Mouse (Mus musculus): ENCODE measurements around the gene Stkld1. TPM values are rescaled to one million over a fixed set of nuclear protein-coding genes. Genes with fewer than 3 reads are reported as not detected.
"Not testable (repeated sequence)": the region's sequence is repeated elsewhere in the genome, so short reads cannot be mapped to it uniquely, and the experiment has no call there.

Gene Stkld1
- total RNA-seq (2021), result under 1 TPM in 1 of 2 experiments, not detected in 1; 0.18 TPM

GRCm38 (mm10) chr2:26933304-26934055 lies at the start of gene Stkld1, which contains the start of gene Surf4:
Stkld1 (plus strand) TSS chr2:26934047.
Surf4 (minus strand) TSS chr2:26933928.
- DNase-seq, result peak; percentile 93
- intact Hi-C loops (cut with DNase I), result loop anchor here (5.0 to 10.0 kb wide), 2 partner anchors 101 to 304 kb away; no protein-coding TSS in a partner anchor

- DNase-seq; intact Hi-C loops (cut with DNase I): not testable (repeated sequence)
Observed at GRCm38 (mm10) chr2:26885541-26885940, 48.3 kb upstream of the Stkld1 start.

DNA sequence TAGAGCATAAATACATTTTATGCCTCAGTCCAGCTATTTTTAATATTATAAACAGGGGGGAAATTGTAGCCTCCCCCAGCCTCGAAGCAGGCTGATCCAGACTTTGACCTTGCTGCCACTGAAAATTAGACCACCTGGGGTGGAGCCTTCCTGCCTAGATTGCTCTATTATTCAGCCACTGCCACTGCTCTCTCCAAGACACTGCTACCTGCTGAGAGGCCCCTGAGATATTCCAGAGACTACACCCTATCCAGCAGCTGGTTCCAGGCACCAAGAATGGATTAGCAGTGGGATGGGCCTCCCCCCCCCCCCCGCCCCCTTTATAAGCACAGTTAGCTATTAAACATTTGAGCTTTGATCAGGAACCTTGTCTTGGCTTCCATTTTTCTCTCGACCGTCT lies 47.7 kb upstream of the Stkld1 start:
- intact Hi-C loops (cut with DNase I); DNase-seq: not testable (repeated sequence)

- DNase-seq, result no peak
- intact Hi-C loops (cut with DNase I), result no loop called here
Observed at GRCm38 (mm10) chr2:26895898-26896297, 37.9 kb upstream of the Stkld1 start.

DNA sequence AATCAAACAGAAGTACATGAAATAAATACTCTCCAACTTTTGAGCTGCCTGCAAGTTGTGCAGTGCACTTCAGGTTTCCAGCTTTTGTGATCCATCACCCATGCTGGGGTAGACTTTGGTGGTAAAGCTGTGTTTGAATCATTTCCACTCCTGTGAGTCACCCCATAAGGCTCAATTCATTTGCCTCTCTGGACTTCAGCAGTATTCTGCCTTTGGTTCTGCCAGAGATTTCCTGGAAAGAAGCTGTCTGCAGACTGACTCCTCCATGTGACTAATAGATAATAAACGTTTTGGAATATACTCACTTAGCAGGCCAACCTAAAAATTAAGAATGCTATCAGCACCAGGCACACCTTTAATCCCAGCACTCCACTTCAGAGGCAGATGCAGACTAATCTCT lies 33.1 kb upstream of the Stkld1 start:
- intact Hi-C loops (cut with DNase I), result loop anchor here (5.0 kb wide), 1 partner anchor 253 kb away; no protein-coding TSS in a partner anchor
- no peak for DNase-seq

- intact Hi-C loops (cut with DNase I), result loop anchor here (5.0 kb wide), 1 partner anchor 255 kb away; no protein-coding TSS in a partner anchor
- DNase-seq, result no peak
Observed at GRCm38 (mm10) chr2:26901834-26902400, 31.9 kb upstream of the Stkld1 start.

GRCm38 (mm10) chr2:26902467-26903220 lies 31.2 kb upstream of the Stkld1 start, which contains the start of gene Surf6:
Surf6 (minus strand) TSS chr2:26902879.
- DNase-seq, result peak; percentile 93
- intact Hi-C loops (cut with DNase I), result loop anchor here (5.0 kb wide), 1 partner anchor 255 kb away; no protein-coding TSS in a partner anchor

GRCm38 (mm10) chr2:26903311-26903710 lies 30.5 kb upstream of the Stkld1 start:
- no peak for DNase-seq
- intact Hi-C loops (cut with DNase I), result loop anchor here (5.0 kb wide), 1 partner anchor 256 kb away; no protein-coding TSS in a partner anchor

- intact Hi-C loops (cut with DNase I), result no loop called here
- no peak for DNase-seq
Observed at GRCm38 (mm10) chr2:26905936-26906335, 27.9 kb upstream of the Stkld1 start.

DNA sequence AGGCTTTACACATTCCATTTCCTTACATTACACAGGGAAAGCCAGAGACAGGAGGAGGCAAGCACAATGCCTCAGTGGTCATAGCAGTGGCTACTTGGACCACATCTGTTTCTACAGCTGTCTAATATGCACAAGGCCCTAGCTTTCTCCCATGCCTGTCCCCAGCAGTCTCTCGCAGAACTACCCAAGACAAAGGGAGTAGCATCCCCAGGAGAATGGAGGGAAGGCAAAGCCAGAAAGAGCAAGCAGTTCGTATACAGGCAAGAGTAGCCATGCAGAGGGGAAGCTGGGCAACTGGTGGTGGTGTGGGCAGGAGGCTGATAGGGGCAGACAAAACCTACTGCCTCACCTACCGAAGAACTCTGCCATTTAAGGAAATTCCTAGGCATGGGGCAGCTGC lies 27.4 kb upstream of the Stkld1 start:
- DNase-seq, result no peak
- intact Hi-C loops (cut with DNase I), result no loop called here

DNA sequence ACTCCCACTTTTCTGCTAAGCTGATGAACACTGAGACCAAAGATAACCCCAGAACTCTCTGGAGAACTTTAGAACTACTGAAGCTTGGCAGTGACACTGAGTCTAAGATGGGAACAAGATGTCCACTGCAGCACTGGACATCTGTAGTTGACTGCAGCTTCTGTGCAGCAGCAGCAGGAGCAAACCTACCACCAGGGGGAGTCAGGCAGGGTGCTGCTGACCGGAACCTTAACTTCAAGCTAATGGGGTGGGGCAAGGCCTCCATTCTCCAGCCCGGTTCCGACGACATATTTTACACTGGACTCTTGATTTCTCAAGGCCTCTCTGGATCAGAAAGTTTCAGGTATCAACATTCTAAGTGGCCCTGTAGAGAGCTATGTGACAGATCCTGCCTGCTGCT lies 26.7 kb upstream of the Stkld1 start:
- peak; percentile 44 for DNase-seq
- intact Hi-C loops (cut with DNase I), result no loop called here

DNA sequence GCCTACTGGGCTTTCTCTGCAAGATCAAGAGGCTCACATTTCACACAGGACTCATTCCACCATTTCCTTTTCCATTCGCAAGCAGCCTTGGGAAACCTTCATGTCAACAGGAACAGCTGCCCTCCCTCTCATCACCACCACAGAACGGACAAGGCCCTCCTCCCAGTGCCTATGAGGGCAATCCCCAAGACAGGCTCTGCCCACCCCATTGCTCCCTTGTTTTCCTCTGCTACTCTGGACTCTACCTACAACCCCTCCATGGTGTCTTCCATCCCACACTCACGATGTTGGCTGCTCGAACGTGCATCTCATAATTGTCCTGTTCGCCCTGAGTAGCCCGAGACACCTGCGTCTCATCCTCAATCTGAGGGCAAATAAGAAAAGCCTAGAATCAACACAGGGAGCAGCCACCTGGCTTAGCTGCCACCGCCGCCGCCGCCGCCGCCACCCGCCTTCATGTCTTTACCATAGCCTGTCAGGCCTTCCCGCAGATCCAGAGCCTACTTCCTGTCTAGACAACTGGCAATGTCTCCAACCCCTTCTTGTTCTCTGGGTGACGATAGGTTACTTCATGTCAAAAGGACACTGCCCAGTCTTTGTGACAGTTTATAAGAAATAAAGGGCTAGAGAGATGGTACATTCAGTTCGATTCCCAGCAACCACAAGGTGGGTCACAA lies 25.0 kb upstream of the Stkld1 start:
- DNase-seq, result no peak
- intact Hi-C loops (cut with DNase I), result no loop called here

GRCm38 (mm10) chr2:26909387-26909784 lies 24.5 kb upstream of the Stkld1 start:
- DNase-seq, result no peak
- intact Hi-C loops (cut with DNase I), result no loop called here

DNA sequence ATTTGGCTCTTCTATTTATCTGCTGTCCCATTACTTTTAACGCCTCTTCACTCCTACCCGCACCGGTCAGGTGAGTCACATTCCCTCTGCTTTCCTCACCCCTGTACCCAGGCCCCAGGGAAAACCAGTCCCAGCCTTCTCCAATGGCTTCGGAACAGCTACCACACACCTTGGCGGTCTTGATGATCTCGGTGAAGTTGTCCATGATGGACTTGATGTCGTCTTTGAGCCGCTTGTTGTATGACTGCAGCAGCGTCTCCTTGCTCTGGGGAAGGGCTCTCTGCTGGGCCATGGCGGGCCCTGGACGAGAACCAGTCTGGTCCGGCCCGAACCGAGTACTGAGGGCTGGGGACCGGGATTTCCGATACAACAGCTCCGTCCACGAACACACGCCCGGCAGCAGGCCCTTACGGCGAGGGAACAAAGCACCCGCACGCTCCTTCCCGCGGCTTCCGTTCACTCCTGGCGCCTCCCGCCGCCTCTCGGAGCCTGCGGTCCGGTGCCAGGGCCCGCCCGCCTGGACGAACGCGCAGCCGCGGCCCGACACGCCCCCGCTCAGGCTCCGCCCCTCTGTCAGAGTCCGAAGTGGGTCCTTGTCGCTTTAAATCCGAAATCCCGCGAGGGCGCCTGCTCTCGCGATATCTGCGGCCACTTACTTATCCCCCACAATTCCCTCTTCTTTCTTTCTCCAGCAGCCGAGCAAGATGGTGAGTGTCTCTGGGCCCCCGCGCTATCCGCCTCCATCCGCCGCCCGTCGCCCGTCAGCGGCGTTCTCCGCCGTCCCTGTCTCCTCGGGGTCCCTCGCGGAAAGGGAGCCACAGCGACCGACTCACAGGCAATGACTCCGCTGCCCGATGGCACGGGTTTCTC lies 23.5 kb upstream of the Stkld1 start, which contains the start of the genes Med22 and Rpl7a:
TSS of gene Med22 (minus strand) at position 554 of the 870 bp plus-strand sequence.
TSS of gene Rpl7a (plus strand) at position 641 of the 870 bp plus-strand sequence.
- DNase-seq, result peak; percentile 100
- intact Hi-C loops (cut with DNase I), result no loop called here

DNA sequence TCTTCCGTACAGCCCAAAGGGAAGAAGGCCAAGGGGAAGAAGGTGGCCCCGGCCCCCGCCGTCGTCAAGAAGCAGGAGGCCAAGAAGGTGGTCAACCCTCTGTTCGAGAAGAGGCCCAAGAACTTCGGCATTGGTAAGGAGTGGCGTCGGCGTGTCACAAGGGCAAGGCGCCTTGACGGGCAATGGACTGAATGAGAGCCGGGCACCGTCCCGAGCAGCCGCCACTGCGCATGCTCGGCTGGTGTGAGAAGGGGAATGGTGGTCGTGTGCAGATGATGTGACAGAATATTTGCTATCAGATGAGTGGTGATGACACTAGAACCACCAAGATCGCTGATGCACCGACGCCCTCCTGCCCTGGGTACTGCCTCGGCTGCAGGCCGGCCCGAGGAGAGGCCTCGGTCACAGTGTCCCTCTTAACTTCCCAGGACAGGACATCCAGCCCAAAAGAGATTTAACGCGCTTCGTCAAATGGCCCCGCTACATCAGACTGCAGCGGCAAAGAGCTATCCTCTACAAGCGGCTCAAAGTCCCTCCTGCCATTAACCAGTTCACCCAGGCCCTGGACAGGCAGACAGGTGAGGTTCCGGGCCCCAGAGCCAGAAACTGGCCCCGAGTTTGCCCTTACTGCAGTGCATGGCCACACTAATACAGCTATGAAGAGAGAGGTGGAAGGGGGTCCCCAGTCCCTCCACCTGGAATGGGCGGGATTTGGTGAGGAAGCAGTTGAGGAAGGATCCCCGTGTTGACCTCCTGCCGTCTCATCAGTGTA lies 22.7 kb upstream of the Stkld1 start:
- intact Hi-C loops (cut with DNase I), result no loop called here
- peak; percentile 79 for DNase-seq

GRCm38 (mm10) chr2:26912253-26912770 lies 21.5 kb upstream of the Stkld1 start:
- intact Hi-C loops (cut with DNase I), result no loop called here
- DNase-seq, result no peak

- intact Hi-C loops (cut with DNase I), result no loop called here
- no peak for DNase-seq
Observed at GRCm38 (mm10) chr2:26913416-26914147, 20.3 kb upstream of the Stkld1 start.
